Mouse (Mus musculus) lung, postnatal 10 days (tissue): ENCODE data around the gene Vac14.

ENCODE experiments used
- DNase-seq: peaks from one replicate; pipeline ENCODE4 v3.0.0; 2021

Gene Vac14

DNA sequence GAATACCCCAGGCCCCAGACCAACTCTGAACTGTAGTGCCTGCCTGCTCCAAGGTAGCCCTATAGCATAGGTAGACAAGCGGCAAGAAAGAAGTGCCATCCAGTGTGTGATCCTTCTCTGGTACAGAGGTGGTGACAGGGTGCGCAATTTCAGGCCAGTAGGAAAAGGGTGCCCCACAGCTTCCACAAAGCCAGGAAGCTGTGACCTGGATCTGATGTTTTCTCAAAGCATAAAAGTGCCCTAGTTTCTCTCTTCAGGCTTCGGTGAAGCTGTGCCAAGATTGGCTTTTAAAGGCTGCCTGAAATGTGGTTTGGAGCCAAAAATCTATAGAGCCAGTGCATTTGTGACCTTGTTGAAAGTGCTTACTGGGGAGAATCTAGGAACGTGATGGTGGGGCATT is 76.4 kb downstream of the Vac14 start:
- no peak for DNase-seq

DNA sequence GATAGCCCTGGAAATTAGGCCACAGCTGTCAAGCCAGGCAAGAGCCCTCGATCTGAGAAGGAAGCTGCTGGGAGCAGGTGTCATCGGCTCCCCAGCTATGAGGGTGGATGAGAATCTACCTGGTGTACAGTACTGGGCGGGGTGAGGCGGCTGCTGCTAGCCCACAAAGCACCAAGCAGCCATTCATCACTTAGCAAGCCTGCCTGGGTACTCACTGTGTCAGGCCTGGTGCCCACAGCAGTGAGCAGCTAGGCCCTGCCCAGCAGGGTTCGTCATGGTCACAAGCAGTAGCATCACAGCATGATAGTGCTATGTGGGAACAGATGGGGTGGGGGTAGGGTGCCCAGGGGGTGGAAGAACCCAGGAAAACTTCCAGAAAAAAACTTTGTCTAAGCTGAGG is 77.0 kb downstream of the Vac14 start:
- DNase-seq = peak; percentile 3

DNA sequence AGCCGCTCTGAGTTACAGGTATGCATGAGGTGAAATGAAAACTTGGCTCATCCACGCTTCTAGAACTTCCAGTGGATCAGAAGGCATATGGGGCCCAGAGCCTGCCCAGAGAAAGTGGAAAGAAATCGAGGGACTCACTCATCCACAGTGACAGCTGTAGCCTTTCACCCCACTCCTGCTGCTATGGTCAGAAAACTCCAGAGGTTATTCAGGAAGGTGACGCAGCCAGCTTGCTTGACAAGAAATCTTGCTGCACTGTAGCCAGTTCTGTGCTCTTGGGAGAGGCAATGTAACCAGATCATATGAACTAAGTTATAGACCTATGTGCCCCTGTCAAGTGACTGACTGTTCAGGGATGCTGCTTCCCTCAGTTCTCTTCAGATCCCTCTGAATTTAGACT is 77.7 kb downstream of the Vac14 start:
- peak; percentile 54 for DNase-seq

DNA sequence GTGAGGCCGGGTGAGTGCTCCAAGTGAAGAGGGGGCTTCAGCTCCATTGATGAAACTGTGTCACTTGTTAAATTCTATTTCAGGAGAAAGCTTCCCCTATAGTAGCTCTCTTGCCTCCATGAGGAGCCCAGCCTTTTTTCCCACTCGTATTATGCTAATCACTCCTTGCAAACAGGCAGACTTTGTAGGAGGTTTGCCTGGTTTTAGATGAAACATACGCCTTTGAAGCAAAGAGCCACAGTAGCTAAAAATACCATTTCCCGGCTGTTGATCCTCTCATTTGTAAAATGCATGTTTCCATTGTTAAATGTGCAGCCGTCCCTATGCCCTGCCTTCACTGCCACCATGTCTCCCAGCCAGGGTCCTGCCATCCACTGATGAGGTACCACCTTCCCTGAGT is 79.2 kb downstream of the Vac14 start:
- DNase-seq = no peak

- DNase-seq = no peak
These were observed 79.7 kb downstream of the Vac14 start for GRCm38 (mm10) chr8:110698098-110698497.

DNA sequence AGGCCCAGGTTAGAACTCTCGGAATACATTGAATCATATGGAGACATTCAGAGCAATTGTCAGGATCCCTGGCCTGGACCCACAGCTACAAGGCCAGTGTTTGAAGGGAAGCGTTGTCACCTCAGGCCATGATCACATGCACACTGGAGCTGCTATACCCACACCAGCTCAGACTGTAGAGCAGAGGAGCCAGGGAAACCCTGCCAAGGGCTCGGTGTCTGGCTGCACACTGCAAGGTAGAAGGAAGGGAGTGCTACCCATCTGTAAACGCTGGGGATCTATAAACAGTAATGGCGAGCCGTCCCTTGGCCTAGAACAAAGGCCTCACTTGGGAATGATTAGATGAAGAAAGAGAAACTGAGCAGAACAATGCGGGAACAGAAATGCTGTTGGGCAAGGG is 81.1 kb downstream of the Vac14 start:
- no peak for DNase-seq

GRCm38 (mm10) chr8:110700561-110700960 is 82.2 kb downstream of the Vac14 start:
- DNase-seq = no peak

- peak; percentile 68 for DNase-seq
These were observed 84.5 kb downstream of the Vac14 start for GRCm38 (mm10) chr8:110702636-110703459.

- DNase-seq = no peak
These were observed 85.2 kb downstream of the Vac14 start for GRCm38 (mm10) chr8:110703460-110704061.

GRCm38 (mm10) chr8:110704103-110704502 is 85.7 kb downstream of the Vac14 start:
- DNase-seq = no peak

DNA sequence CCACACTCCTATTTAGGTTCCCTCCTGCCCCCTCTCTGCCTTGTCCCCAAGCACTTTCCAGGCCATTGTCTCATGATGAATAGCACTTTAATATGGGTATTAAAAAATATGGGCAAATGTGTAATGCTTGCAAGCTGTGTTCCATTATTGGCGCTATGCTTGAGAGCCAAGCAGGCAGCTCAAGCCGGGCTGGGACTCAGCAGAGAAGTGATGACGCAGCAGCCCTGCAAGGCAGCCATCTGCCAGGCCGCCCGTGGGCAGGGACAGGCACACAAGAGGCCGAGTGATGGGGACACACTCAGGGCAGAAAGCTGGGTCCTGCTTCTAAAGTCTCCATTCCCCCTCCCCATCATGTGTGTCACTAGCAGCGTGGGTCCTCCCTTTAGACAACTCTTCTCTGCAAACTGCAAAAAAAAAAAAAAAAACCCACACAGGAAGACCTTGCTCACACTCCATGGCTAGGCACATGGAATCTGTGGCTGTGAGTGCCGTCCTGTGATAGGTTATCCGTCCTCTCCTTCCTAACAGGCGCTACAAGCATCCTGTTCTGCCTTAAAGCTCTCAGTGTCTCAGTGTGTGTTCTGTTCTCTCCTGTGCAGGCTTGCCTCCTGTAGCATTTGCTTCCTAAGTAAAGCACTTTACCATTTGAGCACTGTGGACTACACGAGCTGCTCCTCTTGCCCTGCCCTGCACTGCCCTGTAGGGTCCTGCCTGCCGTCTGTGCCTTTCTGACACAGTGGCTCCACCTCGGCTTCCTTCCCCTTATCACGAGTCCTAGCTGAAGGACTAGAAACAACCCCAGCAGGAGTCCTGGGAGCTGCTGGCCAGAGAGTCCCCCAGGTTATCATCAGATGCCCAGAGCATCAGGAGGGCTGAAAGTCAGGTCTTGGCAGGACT is 87.3 kb downstream of the Vac14 start:
- DNase-seq = peak; percentile 49

DNA sequence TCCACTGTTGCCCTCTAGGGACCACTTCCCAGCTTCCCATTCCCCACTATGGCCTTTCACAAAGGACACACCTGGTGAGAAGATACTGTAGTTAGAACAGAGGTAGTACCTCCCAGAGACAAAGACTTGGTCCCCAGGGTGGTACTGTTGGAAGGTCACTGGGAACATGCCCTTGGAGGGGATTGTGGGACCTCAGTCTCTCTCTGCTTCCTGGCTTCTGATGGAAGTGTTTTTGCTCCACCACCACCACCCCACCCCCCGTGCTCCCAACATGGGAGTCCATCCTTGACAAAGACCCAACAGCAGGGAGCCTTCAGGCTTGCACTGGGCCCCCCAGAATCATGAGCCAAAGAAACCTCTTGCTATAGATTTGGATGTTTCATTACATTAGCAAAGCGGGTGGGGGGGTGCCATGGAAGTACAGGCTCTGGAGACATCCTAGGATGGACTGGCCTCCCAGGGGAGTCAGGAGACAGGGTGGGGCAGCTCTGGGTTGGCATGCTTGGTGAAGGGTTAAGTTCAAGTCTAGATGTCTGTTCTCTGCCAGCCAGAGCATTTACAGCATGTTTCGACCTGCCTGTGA is 88.0 kb downstream of the Vac14 start:
- no peak for DNase-seq

DNA sequence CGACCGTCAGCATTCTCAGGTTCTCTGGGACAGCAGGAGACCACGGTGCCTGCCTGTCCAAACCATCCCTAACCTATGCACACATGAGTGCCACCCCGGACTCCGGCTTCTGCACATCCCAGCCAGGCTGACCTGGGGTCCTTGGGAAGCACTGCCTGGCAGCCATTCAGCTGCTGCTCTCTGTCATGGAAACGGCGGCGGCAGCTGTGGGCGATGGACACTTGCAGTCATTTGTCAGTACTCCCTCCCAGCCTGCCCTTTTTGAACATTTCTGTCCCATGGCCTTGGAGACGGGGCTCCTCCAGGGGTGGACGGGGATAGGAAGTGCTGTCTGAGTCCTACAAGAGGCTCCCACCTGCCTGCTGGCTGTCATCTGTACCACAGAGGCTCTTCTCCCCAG is 90.0 kb downstream of the Vac14 start:
- DNase-seq = peak; percentile 49

DNA sequence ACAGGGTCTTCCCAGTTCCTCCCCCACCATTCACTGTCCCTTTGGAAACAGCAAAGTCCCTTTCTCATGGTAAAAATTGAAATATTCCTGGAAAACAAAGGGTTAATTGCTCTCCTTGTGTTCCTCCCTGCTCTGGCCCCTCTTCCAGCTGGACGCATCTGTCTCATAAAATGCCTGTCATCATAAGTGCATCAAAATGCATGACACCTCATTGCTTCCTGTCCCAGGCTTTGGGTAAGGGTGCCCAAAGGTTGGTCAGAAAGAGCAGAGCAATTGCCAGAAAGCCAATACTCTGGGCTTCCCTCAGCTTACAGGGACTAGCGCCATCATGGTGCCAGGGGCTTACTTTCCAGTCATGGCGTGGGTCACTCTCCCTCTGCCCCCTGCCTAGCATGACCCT is 92.2 kb downstream of the Vac14 start:
- peak; percentile 74 for DNase-seq

- DNase-seq = peak; percentile 87
These were observed 93.0 kb downstream of the Vac14 start for GRCm38 (mm10) chr8:110711271-110711934.

DNA sequence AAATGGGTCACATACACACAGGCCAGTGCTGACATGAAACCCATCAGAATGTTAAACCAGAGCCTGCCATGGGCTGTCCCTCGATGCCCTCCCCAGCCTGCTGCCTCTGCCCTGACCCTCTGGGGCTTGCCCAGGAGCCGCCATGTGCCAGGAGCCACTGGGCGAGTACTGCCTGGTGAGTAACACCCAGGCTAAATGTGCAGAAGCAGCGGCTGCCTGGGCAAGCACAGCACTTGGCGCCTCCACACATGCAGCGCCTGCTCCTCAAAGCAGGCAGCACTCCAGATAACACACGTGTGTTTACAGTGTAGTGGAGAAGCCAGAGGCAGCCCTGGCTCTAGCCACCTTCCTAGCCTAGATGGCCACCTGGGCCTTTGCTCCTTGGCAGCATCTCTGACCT is 94.7 kb downstream of the Vac14 start:
- peak; percentile 54 for DNase-seq

DNA sequence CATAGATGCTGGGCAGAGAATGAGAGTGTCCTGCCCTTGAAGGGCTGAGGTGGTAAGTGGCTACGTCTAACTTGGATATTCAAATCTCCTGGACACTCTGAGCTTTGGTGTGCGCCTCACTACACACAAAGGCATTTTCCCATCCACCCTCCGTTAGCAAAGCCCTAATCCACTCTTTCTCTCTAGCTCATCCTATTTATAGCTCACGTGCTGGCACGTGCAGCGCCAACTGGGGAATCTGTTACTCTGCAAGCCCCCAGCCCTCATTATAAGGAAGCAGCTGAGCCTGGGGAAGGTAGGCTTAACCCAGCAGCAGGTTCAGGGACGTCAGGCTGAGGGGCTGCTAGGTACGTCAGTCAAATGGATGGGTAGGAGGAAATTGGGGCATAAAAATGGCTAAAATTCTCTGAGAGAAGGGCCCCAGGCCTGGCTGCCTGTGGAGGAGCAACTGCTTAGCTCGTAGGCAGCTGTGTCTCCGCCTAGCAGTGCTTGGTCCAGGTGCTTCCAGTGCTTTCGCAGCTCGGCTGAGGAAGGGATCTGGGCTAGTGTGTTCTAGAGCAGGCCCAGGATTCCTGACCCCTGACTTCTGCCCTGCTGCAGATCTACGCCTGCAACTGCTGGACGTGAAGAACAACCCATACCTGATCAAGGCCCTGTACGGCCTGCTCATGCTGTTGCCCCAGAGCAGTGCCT is 96.6 kb downstream of the Vac14 start:
- DNase-seq = no peak

DNA sequence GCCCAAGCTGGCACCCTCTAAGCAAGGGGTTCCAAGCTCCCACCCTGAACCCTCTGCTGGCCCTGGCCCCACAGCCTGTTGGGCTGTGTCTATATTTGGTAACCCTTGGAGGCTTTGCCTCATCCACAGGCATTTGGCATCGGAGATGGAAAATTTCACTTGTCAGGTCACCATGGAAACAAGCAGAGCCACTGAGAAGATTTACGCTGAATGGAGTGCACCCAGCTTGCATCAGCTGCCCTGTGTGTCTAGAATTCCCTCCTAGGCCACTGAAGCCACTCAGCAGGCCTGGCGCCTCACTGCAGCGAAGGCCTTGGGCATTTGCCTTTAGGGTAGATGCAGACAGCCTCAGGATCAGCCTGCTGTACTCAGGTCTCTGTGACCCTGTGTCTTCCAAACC is 97.7 kb downstream of the Vac14 start:
- peak; percentile 88 for DNase-seq

- DNase-seq = peak; percentile 66
These were observed 98.7 kb downstream of the Vac14 start for GRCm38 (mm10) chr8:110717131-110717530.

GRCm38 (mm10) chr8:110718209-110718968 is 100.0 kb downstream of the Vac14 start:
- no peak for DNase-seq
